Mouse (Mus musculus) lung, embryonic 14.5 days (tissue): Measurements from ENCODE around the gene Wdr75. TPM values are rescaled to one million over a fixed set of nuclear protein-coding genes. Genes with fewer than 3 reads are reported as not detected.

ENCODE experiments used
- ATAC-seq: fragments of 200-750 bp; cut with Nextera tagmentation; 2 replicates; pipeline ENCODE4 v1.8.0; 2017; ENCODE audit warnings: mild to moderate bottlenecking, moderate TSS enrichment, moderate library complexity; ENCODE audit not compliant: insufficient read depth
- DNase-seq: peaks from one replicate; pipeline ENCODE4 v3.0.0-alpha.2; 2015
- H3K27ac ChIP-seq: fragments of 300-500 bp; sonication (generic); 2 replicates; pipeline ENCODE4 v1.5.1; 2014; ENCODE audit warnings: low read depth, mild to moderate bottlenecking, moderate library complexity
- H3K27me3 ChIP-seq: fragments of 300-500 bp; sonication (generic); 2 replicates; pipeline ENCODE4 v1.6.1; 2014; ENCODE audit warnings: low read length, control low read depth; ENCODE audit not compliant: insufficient read depth
- H3K36me3 ChIP-seq: fragments of 300-500 bp; sonication (generic); 2 replicates; pipeline ENCODE4 v1.6.1; 2014; ENCODE audit warnings: control low read depth; ENCODE audit not compliant: insufficient read depth
- H3K4me1 ChIP-seq: fragments of 300-500 bp; sonication (generic); 2 replicates; pipeline ENCODE4 v1.6.1; 2014; ENCODE audit warnings: antibody characterized with exemption, control low read depth; ENCODE audit not compliant: insufficient read depth
- H3K4me2 ChIP-seq: fragments of 300-500 bp; sonication (generic); 2 replicates; pipeline ENCODE4 v1.6.1; 2014; ENCODE audit warnings: mild to moderate bottlenecking
- H3K4me3 ChIP-seq: fragments of 300-500 bp; sonication (generic); 2 replicates; pipeline ENCODE4 v1.5.1; 2014; ENCODE audit warnings: low read depth, low read length
- H3K9ac ChIP-seq: fragments of 300-500 bp; sonication (generic); 2 replicates; pipeline ENCODE4 v1.6.1; 2014
- H3K9me3 ChIP-seq: fragments of 300-500 bp; sonication (generic); 2 replicates; pipeline ENCODE4 v1.6.1; 2016; ENCODE audit warnings: low read depth, low read length, control low read depth
- CTCF ChIP-seq: IDR thresholded peaks from 2 replicates; pipeline ENCODE4 v1.5.1; 2016; ENCODE audit warnings: antibody characterized with exemption, low read depth
- WGBS: fragments of 180-500 bp; shearing (Covaris S2); extraction: QIAGEN DNeasy Blood & Tissue Kit; methylation state at CpG from one replicate; pipeline ENCODE4 v1.1.7; 2014; 5-methylcytosine and 5-hydroxymethylcytosine counted together
- polyA plus RNA-seq: library from polyadenylated mRNA; unstranded; fragments of >200 nt; fragmentation: Nextera tagmentation; extraction: Ambion mirVana; gene quantifications from 2 replicates; pipeline ENCODE4 v1.2.1, GENCODE M21; 2014

Wdr75 gene
- polyA plus RNA-seq, 1 experiment from 2014 or later: 96.9 TPM

DNA sequence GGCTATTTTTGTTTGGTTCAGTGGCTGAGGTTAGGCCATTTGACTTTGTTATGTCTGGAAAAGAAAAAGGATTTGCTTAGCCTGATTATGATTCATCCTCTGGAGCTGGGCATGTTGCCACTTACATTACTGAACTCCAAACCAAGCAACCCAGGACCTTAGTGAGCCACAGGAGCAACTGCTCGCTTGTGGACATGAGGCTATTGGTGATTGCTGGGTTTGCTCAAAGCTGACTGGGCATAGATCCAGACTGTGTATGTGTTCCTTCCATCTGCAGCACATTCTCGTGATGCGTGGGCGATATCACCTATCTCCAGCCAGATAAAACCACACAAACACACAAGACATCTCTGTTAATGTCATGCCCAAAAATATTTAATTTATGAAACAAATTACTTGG, 42.8 kb downstream of the Wdr75 start:
- Histone ChIP-seq H3K36me3 (no peaks in the 10 kb centered on the region), H3K27me3 (no peaks in the 10 kb centered on the region), H3K4me2 (no peak overlapping the region), H3K4me3 (no peak overlapping the region), H3K9ac (no peak overlapping the region), H3K27ac (0 out of 2 replicates have a peak overlapping the region, but pooled peaks have one; percentile 13), H3K9me3 (no peaks in the 10 kb centered on the region), H3K4me1 (0 out of 2 replicates have a peak, but pooled peaks cover 4% of the 10 kb centered on the region)
- 41% methylated on average over 4 of the region's 4 CpGs for WGBS
- peak; percentile 97 for ATAC-seq
- no peak for TF ChIP-seq CTCF
- DNase-seq: peak; percentile 94

DNA sequence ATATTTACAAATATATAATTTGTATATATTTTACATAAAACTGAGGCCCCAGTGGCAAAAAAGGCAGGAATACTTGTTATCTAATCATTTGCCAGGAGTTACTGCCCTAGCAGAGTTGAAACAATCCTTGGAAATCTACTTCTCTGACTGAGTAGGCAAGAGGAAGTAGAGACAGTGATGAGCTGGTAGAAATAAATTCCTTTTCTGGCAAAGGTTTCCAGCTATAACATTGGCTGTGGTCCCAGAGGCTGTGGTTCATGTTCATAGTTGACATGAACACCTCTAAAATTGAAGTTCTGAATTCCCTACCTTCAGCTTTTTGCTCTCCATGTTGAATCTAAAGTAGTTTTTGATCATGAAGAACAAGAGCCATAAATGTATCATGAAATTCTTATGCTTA, 43.3 kb downstream of the Wdr75 start:
- Histone ChIP-seq H3K9ac (no peak overlapping the region), H3K27me3 (no peaks in the 10 kb centered on the region), H3K4me2 (no peak overlapping the region), H3K9me3 (no peaks in the 10 kb centered on the region), H3K4me1 (0 out of 2 replicates have a peak, but pooled peaks cover 4% of the 10 kb centered on the region), H3K27ac (no peak overlapping the region), H3K36me3 (no peaks in the 10 kb centered on the region), H3K4me3 (no peak overlapping the region)
- ATAC-seq (peak; percentile 68), DNase-seq (peak; percentile 81)
- no peak for TF ChIP-seq CTCF

DNA sequence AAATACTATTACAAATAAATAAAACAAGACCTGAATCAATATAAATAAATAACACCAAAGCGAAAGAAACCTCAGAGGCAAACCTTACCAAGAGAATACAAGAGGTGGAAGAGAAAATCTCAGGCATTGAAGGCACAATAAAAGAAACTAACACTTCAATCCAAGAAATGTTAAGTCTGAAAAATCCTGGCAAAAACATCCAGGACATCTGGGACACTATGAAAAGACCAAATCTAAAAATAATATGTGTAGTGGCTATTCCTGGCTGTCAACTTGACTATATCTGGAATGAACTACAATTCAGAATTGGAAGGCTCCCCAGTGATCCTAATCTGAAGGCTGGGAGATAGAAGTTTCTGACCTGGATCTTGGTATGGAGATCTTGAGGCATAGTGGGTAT, 50.5 kb downstream of the Wdr75 start:
- Histone ChIP-seq H3K27ac (no peak overlapping the region), H3K4me2 (no peak overlapping the region), H3K27me3 (no peaks in the 10 kb centered on the region), H3K4me3 (no peak overlapping the region), H3K9me3 (no peaks in the 10 kb centered on the region), H3K36me3 (no peaks in the 10 kb centered on the region), H3K4me1 (no peaks in the 10 kb centered on the region), H3K9ac (no peak overlapping the region)
- 68% methylated on average over 1 of the region's 1 CpGs for WGBS
- DNase-seq: no peak
- ATAC-seq: no peak
- TF ChIP-seq CTCF: no peak

DNA sequence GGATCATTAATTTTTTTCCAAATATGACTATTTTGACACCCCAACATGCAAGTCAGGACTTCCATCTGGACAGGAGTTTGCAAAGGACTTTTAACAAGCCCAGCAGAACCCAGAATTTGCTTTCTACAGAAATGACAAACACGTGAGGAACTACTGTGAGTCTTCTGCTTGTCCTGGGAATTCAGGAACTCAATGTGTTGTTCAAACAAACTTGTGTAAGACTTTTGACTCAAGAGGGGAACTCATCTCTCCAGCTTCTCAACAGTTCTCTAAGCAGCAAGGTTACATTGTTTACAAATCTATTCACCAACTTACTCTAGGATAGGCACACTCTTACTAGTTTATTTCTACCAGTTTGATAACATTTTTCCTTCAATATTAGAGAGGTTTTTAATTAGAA, 63.1 kb downstream of the Wdr75 start:
- H3K9me3 ChIP-seq: no peaks in the 10 kb centered on the region
- peaks cover 6% of the 10 kb centered on the region for H3K4me1 ChIP-seq
- no peak overlapping the region for H3K4me2 ChIP-seq
- no peaks in the 10 kb centered on the region for H3K36me3 ChIP-seq
- no peak overlapping the region for H3K4me3 ChIP-seq
- no peak overlapping the region for H3K27ac ChIP-seq
- TF ChIP-seq CTCF: no peak
- DNase-seq (no peak), ATAC-seq (no peak)
- H3K9ac ChIP-seq: no peak overlapping the region
- 54% methylated on average over 1 of the region's 1 CpGs for WGBS
- no peaks in the 10 kb centered on the region for H3K27me3 ChIP-seq

DNA sequence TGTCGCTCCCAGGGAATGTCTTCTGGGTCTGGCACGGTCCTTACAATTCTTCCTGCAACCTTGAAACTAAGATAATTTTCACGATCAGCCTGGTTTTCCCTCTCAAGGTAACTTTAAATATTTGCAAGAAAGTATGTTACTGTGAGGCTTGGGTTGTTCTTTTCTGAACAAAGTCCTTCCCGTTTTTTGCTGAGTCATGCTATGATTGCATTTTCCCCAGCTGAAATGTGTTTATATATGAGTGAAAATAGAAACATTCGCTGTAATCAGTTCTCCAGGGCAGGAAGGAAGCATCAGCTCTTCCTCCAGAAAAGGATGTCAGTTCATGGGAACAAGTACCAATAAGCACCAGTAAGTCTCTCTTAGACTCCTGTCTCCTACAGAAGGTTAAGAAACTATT, 65.4 kb downstream of the Wdr75 start:
- DNase-seq: peak; percentile 76
- WGBS: 23% methylated on average over 5 of the region's 5 CpGs
- Histone ChIP-seq H3K27me3 (no peaks in the 10 kb centered on the region), H3K27ac (peak overlapping the region; percentile 48; the same call in 1 of the 2 replicates), H3K4me1 (peaks cover 15% of the 10 kb centered on the region), H3K9ac (no peak overlapping the region), H3K4me3 (no peak overlapping the region), H3K36me3 (no peaks in the 10 kb centered on the region), H3K4me2 (peak overlapping the region; percentile 32; the same call in 1 of the 2 replicates), H3K9me3 (no peaks in the 10 kb centered on the region)
- no peak for ATAC-seq
- no peak for TF ChIP-seq CTCF

DNA sequence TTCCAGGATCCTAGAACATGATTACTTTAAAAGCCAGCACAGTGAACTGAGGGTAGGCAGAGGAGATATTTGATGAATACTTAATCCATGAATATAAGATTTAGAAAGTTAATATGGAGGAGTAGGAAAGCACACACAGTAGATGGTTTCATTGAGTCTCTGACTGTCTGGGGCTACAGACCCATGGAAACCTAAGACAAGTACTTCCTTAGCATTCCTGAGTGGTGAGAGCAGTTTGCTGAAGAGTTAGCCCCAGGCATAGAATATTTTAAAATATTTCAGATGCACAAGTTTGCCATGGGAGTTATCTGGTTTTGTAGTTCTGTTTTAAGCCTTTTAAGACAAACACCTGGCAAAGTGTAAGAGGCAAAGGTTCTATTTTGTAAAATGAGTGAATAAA, 66.2 kb downstream of the Wdr75 start:
- Histone ChIP-seq H3K9ac (no peak overlapping the region), H3K4me2 (no peak overlapping the region), H3K4me3 (no peak overlapping the region), H3K27me3 (no peaks in the 10 kb centered on the region), H3K9me3 (no peaks in the 10 kb centered on the region), H3K4me1 (peaks cover 23% of the 10 kb centered on the region), H3K36me3 (no peaks in the 10 kb centered on the region), H3K27ac (no peak overlapping the region)
- ATAC-seq (no peak), DNase-seq (no peak)
- no peak for TF ChIP-seq CTCF

DNA sequence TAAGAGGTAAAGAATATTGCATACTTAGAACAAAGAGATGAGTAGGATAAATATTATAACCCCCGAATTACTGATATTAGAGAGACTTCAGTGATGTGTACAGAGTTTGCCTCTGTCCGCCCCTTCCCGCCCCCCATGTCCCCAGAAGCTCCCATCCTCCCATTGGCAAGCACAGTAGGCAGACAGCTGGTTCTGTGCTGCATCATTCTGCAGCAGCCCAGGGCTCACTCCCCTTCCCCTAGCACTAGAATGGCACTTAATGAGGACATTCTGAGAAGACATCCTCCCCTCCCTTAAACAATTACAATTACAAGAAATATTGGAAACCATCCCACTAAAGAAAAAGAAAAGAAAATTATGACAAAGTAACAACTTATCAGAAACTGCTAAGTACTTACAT, 68.7 kb downstream of the Wdr75 start:
- Histone ChIP-seq H3K27ac (no peak overlapping the region; the same call in 1 of the 2 replicates), H3K9me3 (no peaks in the 10 kb centered on the region), H3K4me3 (no peak overlapping the region), H3K4me2 (no peak overlapping the region), H3K27me3 (0 out of 2 replicates have a peak, but pooled peaks cover 4% of the 10 kb centered on the region), H3K9ac (no peak overlapping the region), H3K36me3 (no peaks in the 10 kb centered on the region), H3K4me1 (peaks cover 31% of the 10 kb centered on the region)
- ATAC-seq (no peak), DNase-seq (no peak)
- TF ChIP-seq CTCF: no peak
- 87% methylated on average over 3 of the region's 3 CpGs for WGBS

DNA sequence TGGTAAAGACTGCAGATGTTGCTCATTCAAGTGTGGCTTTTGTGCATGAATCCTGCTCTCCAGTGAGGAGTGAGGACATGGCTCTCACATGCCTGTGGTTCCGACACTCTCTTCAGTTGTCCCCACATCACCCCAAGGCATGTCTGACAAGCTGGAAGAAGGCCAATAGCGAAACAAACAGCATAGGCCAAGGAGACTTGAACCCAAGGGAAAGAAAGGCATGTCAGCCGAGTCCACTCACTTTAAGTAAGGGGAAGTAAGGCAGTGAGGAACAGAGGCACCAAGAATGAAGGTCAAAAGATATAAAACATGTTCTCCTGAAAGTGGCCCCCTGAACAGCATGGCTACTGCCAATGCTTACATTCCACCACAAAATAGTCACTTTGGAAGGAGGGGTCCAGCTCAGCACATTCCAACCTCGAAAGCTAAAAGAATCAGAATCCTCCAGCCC, 69.6 kb downstream of the Wdr75 start:
- Histone ChIP-seq H3K4me2 (no peak overlapping the region), H3K9ac (no peak overlapping the region), H3K27ac (peak overlapping the region; percentile 74; the same call in 1 of the 2 replicates), H3K27me3 (0 out of 2 replicates have a peak, but pooled peaks cover 4% of the 10 kb centered on the region), H3K4me3 (no peak overlapping the region), H3K4me1 (peaks cover 31% of the 10 kb centered on the region), H3K9me3 (no peaks in the 10 kb centered on the region), H3K36me3 (no peaks in the 10 kb centered on the region)
- TF ChIP-seq CTCF: no peak
- 23% methylated on average over 4 of the region's 4 CpGs for WGBS
- ATAC-seq (peak; percentile 55), DNase-seq (peak; percentile 74)
